Mouse (Mus musculus) embryonic fibroblast, embryonic 13.5 days (primary cell): Measurements from ENCODE around the gene Fam151b.

ENCODE experiments used
- CTCF ChIP-seq: IDR thresholded peaks from 2 replicates; pipeline ENCODE4 v1.5.1; 2011; ENCODE audit warnings: mild to moderate bottlenecking, control low read depth, low read length, moderate library complexity, borderline replicate concordance; ENCODE audit not compliant: insufficient read depth
- POLR2A ChIP-seq: IDR thresholded peaks from 2 replicates; pipeline ENCODE4 v1.6.1; 2011; ENCODE audit warnings: low read depth, mild to moderate bottlenecking, control low read depth, low read length, moderate library complexity

GRCm38 (mm10) chr13:92446872-92447271 is 36.9 kb downstream of the Fam151b start:
- TF ChIP-seq CTCF (no peak), POLR2A (no peak)
